Mouse (Mus musculus) stomach, embryonic 15.5 days (tissue): ENCODE results near the gene Cul4a. TPM values are rescaled to one million over a fixed set of nuclear protein-coding genes. Genes with fewer than 3 reads are reported as not detected.
"Not testable (repeated sequence)": the region's sequence is repeated elsewhere in the genome, so short reads cannot be mapped to it uniquely, and the experiment has no call there.

Experiments
- ATAC-seq: fragments of 200-750 bp; cut with Nextera tagmentation; 2 replicates; pipeline ENCODE4 v1.8.0; 2017; ENCODE audit warnings: low read depth, moderate number of reproducible peaks, moderate TSS enrichment; ENCODE audit not compliant: insufficient read depth, low FRiP score
- H3K27ac ChIP-seq: fragments of 300-500 bp; sonication (generic); 2 replicates; pipeline ENCODE4 v1.5.1; 2015; ENCODE audit warnings: mild to moderate bottlenecking, inconsistent platforms
- H3K27me3 ChIP-seq: fragments of 300-500 bp; sonication (generic); replicated peaks from 2 replicates; pipeline ENCODE4 v1.6.1; 2015; ENCODE audit warnings: inconsistent platforms
- H3K36me3 ChIP-seq: fragments of 300-500 bp; sonication (generic); 2 replicates; pipeline ENCODE4 v1.6.1; 2015; ENCODE audit warnings: inconsistent platforms
- H3K4me1 ChIP-seq: fragments of 300-500 bp; sonication (generic); 2 replicates; pipeline ENCODE4 v1.6.1; 2015; ENCODE audit warnings: inconsistent platforms
- H3K4me2 ChIP-seq: fragments of 300-500 bp; sonication (generic); 2 replicates; pipeline ENCODE4 v1.6.1; 2015; ENCODE audit warnings: mild to moderate bottlenecking, inconsistent platforms
- H3K4me3 ChIP-seq: fragments of 300-500 bp; sonication (generic); replicated peaks from 2 replicates; pipeline ENCODE4 v1.5.1; 2015; ENCODE audit warnings: inconsistent platforms
- H3K9ac ChIP-seq: fragments of 300-500 bp; sonication (generic); 2 replicates; pipeline ENCODE4 v1.6.1; 2015; ENCODE audit warnings: inconsistent platforms
- H3K9me3 ChIP-seq: fragments of 300-500 bp; sonication (generic); 2 replicates; pipeline ENCODE4 v1.6.1; 2016; ENCODE audit warnings: inconsistent platforms
- WGBS: fragments of 180-500 bp; shearing (Covaris S2); methylation state at CpG from one replicate; pipeline ENCODE4 v1.1.7; 2015; 5-methylcytosine and 5-hydroxymethylcytosine counted together
- polyA plus RNA-seq: library from polyadenylated mRNA; unstranded; fragments of >200 nt; fragmentation: Nextera tagmentation; extraction: Ambion mirVana; gene quantifications from 2 replicates; pipeline ENCODE4 v1.2.1, GENCODE M21; 2015

The Cul4a gene
- 91.8 and 94.5 TPM in 2 replicates for polyA plus RNA-seq

DNA sequence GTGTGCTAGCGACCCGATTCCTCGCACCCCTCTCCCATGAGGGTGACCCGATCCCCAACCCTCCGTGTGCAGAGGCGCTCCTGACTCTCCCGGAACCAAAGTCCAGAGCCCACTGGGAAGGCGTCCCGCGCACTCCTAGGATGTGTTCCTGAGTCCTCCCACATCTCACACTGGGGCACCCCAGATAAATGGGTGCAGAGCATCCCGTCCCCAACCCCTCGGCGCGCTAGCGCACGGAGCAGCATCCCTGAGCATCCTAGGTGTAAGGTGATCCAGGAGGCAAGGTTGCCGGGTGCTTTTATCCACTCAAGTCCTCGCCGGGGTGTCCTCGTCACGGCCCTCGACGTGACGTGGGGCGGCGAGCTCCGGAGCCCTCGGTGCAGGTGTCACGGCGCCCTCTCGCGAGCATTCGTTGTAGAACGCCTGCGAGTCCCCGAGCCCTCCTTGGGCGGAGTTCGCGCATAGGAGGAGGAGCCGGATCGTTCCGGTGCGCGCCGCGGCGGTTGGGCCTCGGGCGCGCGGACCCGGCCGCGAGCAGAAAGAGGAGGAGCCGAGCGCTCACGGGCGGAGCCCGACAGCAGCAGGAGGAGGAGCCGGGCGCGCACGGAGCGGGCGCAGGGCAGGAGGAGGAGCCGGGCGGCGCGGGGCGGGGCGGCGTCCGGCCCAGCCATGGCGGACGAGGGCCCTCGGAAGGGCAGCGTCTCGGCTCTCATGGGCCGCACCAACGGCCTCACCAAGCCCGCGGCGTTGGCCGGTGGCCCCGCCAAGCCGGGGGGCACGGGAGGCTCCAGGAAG is at the start of gene Cul4a, which contains the start of gene Pcid2:
TSS of gene Cul4a (plus strand) at position 535 of the 795 bp plus-strand sequence.
TSS of gene Pcid2 (minus strand) at position 373 of the 795 bp plus-strand sequence.
- H3K4me3 ChIP-seq: peak within 1 kb of the TSS; percentile 83
- H3K4me2 ChIP-seq: peak within 1 kb of the TSS; percentile 90
- peak; percentile 94 for ATAC-seq
- no peaks in the 10 kb centered on the region for H3K27me3 ChIP-seq
- H3K9me3 ChIP-seq: no peaks in the 10 kb centered on the region
- H3K9ac ChIP-seq: peak within 1 kb of the TSS; percentile 94
- peaks cover 11% of the 10 kb centered on the region; the same call in 1 of the 2 replicates for H3K4me1 ChIP-seq
- under 1% methylated on average over 85 of the region's 87 CpGs for WGBS
- H3K36me3 ChIP-seq: no peaks in the 10 kb centered on the region
- peak within 1 kb of the TSS; percentile 94 for H3K27ac ChIP-seq

DNA sequence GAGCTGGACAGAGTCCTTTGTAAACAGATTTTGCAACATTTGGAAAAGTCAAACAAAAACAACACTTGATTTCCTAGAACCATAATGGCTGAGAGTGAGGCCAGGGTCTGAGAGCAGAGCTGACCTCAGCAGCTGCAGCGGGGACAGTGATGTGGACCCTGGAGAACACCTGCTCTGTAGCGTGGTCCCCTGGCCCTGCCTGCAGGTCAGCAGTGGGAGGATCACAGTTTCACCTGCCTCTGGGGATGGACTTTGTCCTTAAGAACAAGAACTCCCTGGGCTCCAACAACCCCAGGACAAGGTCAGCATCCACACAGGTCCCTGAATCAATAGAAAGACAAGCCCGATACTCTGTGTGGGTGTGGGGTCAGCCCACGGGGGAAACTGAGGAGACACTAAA is 48.1 kb upstream of the Cul4a start:
- Histone ChIP-seq H3K9ac (no peak overlapping the region), H3K9me3 (no peaks in the 10 kb centered on the region), H3K27ac (no peak overlapping the region), H3K4me3 (no peak overlapping the region), H3K27me3 (no peaks in the 10 kb centered on the region), H3K36me3 (no peaks in the 10 kb centered on the region), H3K4me1 (no peaks in the 10 kb centered on the region), H3K4me2 (no peak overlapping the region)
- ATAC-seq: peak; percentile 38; the same call in 1 of the 2 replicates
- WGBS: 72% methylated on average over 4 of the region's 4 CpGs

- no peak within 1 kb of the TSS for H3K4me2 ChIP-seq
- H3K36me3 ChIP-seq: no peaks in the 10 kb centered on the region
- ATAC-seq: peak; percentile 45; the same call in 1 of the 2 replicates
- no peaks in the 10 kb centered on the region for H3K27me3 ChIP-seq
- no peak within 1 kb of the TSS for H3K27ac ChIP-seq
- 70% methylated on average over 17 of the region's 17 CpGs for WGBS
- no peak within 1 kb of the TSS for H3K9ac ChIP-seq
- no peaks in the 10 kb centered on the region for H3K9me3 ChIP-seq
- H3K4me1 ChIP-seq: no peaks in the 10 kb centered on the region
- no peak within 1 kb of the TSS for H3K4me3 ChIP-seq
These were observed 44.8 kb upstream of the Cul4a start, which contains the start of gene Proz for GRCm38 (mm10) chr8:13060441-13061150. Gene Proz, plus strand, starts transcription at chr8:13060914.

DNA sequence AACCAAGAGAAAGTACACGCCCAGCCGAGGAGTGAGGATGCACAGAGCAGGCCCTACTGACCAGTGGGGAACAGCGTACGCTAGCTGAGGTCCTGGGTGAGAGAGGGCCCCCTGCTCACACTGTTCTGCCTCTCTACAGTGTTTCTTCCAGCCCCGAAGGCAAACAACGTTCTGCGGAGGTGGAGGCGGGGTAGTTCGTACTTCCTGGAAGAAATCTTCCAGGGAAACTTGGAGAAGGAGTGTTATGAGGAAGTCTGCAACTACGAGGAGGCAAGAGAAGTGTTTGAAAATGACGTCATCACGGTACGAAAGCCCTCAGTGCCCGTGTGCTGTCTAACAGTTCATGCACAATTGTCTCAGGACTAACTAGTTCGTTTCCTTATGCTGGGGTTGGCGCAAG is 42.3 kb upstream of the Cul4a start:
- Histone ChIP-seq H3K9ac (no peak overlapping the region), H3K27me3 (no peaks in the 10 kb centered on the region), H3K4me1 (no peaks in the 10 kb centered on the region), H3K4me3 (no peak overlapping the region), H3K9me3 (no peaks in the 10 kb centered on the region), H3K27ac (no peak overlapping the region), H3K36me3 (no peaks in the 10 kb centered on the region), H3K4me2 (no peak overlapping the region)
- no peak for ATAC-seq
- WGBS: 66% methylated on average over 16 of the region's 16 CpGs

DNA sequence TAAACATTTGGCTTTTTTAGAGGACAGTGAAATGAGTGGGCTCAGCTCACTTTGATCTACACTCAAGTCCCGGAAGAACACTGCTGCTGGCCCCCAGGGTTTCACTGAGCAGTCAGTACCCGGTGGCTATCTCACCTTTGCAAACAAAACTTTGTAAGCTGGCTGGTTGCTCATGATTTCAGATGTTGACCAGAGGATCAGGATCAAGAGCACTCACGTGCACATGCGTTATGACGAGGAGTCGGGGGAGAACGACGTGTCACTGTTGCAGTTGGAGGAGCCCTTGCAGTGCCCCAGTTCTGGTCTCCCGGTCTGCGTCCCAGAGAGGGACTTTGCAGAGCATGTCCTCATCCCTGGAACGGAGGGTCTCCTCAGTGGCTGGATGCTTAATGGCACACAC is 32.2 kb upstream of the Cul4a start:
- H3K4me2 ChIP-seq: no peak overlapping the region
- ATAC-seq: peak; percentile 39; the same call in 1 of the 2 replicates
- no peak overlapping the region for H3K27ac ChIP-seq
- no peak overlapping the region for H3K9ac ChIP-seq
- H3K4me3 ChIP-seq: no peak overlapping the region
- H3K4me1 ChIP-seq: no peaks in the 10 kb centered on the region
- peaks cover 20% of the 10 kb centered on the region for H3K36me3 ChIP-seq
- 76% methylated on average over 11 of the region's 11 CpGs for WGBS
- no peaks in the 10 kb centered on the region for H3K9me3 ChIP-seq
- H3K27me3 ChIP-seq: no peaks in the 10 kb centered on the region

- Histone ChIP-seq H3K36me3 (peaks cover 38% of the 10 kb centered on the region), H3K9me3 (no peaks in the 10 kb centered on the region), H3K27ac (no peak overlapping the region), H3K4me2 (no peak overlapping the region), H3K4me1 (no peaks in the 10 kb centered on the region), H3K9ac (no peak overlapping the region), H3K27me3 (no peaks in the 10 kb centered on the region), H3K4me3 (no peak overlapping the region)
- ATAC-seq: no peak
- 87% methylated on average over 8 of the region's 8 CpGs for WGBS
These were observed 30.4 kb upstream of the Cul4a start for GRCm38 (mm10) chr8:13075044-13075443.

DNA sequence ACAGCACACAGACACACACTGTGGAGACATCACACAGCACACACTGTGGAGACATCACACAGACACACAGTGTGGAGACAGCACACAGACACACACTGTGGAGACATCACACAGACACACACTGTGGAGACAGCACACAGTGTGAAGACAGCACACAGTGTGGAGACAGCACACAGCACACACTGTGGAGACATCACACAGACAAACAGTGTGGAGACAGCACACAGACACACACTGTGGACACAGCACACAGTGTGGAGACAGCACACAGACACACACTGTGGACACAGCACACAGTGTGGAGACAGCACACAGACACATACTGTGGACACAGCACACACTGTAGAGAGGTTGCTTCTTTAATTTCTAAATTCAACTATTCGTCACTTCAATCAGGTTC is 29.8 kb upstream of the Cul4a start:
- not testable (repeated sequence) for ATAC-seq, H3K27ac ChIP-seq, H3K4me3 ChIP-seq, H3K9ac ChIP-seq, H3K4me1 ChIP-seq, H3K27me3 ChIP-seq, H3K9me3 ChIP-seq, H3K4me2 ChIP-seq
- peaks cover 40% of the 10 kb centered on the region for H3K36me3 ChIP-seq
- 94% methylated on average over 1 of the region's 1 CpGs for WGBS

DNA sequence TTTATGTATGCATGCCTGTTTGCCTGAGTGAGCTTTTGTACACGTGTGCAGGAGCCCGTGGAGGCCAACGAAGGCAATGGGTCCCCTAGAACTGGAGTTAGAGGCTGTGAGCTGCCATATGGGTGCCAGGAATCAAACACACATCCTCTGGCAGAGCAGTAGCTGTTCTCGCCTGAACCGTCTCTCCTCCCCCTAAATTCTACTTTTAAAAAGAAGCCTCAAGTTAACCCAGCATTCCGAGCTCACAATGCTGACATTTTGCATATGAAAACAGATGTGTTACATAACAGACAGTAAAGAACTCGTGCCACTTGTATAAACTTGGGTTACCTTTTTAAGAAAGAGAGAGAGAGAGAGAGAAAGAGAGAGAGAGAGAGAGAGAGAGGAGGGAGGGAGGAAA is 27.9 kb upstream of the Cul4a start:
- H3K4me2 ChIP-seq: no peak overlapping the region
- no peak overlapping the region for H3K27ac ChIP-seq
- H3K9me3 ChIP-seq: no peaks in the 10 kb centered on the region
- peaks cover 46% of the 10 kb centered on the region for H3K36me3 ChIP-seq
- no peak overlapping the region for H3K9ac ChIP-seq
- H3K27me3 ChIP-seq: no peaks in the 10 kb centered on the region
- no peaks in the 10 kb centered on the region for H3K4me1 ChIP-seq
- no peak overlapping the region for H3K4me3 ChIP-seq
- WGBS: 82% methylated on average over 7 of the region's 7 CpGs
- ATAC-seq: no peak

DNA sequence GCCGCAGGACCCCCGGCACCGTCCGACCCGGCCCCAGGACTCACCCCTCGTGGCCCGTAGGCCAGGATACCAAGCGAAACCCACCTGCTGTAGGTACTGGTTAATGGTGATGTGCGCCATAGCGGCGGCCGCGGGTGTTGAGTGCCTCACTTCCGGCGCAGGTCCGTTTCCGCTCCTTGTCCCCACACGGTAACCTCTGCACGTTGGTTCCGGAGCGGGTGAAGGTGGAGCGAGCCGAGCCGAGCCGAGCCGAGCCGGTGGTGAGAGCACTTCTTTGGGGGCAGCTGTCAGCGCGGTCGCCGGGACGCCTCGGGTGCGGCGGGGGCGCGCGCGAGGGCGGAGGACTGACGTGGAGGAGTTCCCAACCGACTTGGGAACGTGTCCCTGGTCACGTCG is 732 bp upstream of the Cul4a start:
- Histone ChIP-seq H3K4me3 (peak overlapping the region; percentile 83), H3K27me3 (no peaks in the 10 kb centered on the region), H3K9ac (peak overlapping the region; percentile 68), H3K9me3 (no peaks in the 10 kb centered on the region), H3K4me2 (peak overlapping the region; percentile 90), H3K27ac (peak overlapping the region; percentile 94), H3K36me3 (no peaks in the 10 kb centered on the region), H3K4me1 (peaks cover 11% of the 10 kb centered on the region; the same call in 1 of the 2 replicates)
- ATAC-seq: peak; percentile 79
- WGBS: under 1% methylated on average over 45 of the region's 45 CpGs

DNA sequence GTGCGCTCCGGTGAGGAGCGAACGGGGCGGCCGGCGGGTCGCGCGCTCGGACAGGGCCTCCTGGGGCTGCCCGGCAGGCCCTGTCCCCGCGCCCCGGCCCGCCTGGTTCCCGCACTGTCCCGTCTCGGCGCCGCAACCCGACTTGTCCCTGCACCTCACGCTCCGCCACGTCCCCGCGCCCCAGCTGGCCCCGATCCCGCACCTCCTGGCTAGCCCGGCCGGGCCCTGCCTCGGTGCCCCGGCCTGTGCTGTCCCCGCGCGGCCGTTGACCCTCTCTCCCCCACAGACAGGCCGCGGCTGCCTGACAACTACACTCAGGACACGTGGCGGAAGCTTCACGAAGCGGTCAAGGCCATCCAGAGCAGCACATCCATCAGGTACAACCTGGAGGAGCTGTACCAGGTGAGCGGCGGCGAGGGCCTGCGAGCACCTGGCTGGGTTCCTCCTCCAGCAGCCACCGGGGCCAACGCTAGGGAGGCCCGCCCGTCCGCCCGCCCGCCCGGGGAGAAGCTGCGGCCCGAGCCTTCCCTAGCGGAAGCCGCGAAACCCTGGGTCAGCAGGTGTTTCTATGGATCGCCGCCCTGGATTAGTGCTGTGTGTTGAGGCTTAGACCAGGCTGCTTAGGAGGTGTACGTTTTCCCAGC is 609 bp downstream of the Cul4a start:
- H3K9me3 ChIP-seq: no peaks in the 10 kb centered on the region
- ATAC-seq: peak; percentile 29
- H3K27me3 ChIP-seq: no peaks in the 10 kb centered on the region
- H3K4me1 ChIP-seq: peaks cover 11% of the 10 kb centered on the region; the same call in 1 of the 2 replicates
- H3K27ac ChIP-seq: peak overlapping the region; percentile 85
- H3K9ac ChIP-seq: peak overlapping the region; percentile 94
- peak overlapping the region; percentile 84 for H3K4me2 ChIP-seq
- peak overlapping the region; percentile 83 for H3K4me3 ChIP-seq
- WGBS: under 1% methylated on average over 47 of the region's 63 CpGs
- no peaks in the 10 kb centered on the region for H3K36me3 ChIP-seq

DNA sequence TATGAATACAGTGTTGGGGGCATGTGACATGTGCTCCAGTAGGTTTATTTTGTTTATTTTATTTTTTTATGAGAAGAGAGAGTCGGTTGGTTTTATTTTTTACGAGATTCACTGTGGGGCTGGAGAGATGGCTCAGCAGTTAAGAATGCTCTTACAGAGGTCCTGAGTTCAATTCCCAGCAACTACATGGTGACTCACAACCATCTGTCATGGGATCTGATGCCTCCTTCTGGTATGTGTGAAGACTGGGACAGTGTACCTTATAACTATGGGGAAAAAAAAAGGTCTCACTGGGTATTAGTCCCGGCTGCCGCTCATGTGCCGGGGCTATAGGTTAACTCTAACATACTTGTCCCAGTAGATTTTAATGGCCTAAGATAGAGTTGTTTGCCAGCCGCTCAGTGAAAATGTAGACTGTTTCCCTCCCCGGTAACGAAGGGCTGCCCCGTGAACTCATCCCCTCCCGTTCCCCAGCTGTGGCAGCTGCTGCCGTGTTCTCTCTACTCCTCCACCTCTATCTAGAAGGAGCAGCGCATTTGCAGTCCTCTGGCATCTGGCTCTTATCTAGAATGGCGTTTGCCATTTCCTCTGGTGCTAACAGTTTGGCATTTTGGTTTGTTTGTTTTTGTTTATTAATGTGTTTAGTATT is 2.7 kb downstream of the Cul4a start:
- WGBS: 76% methylated on average over 13 of the region's 13 CpGs
- no peak for ATAC-seq

More for the DNA sequence above, 2.7 kb downstream of the Cul4a start:
- Histone ChIP-seq H3K9ac (no peak overlapping the region), H3K4me1 (peaks cover 11% of the 10 kb centered on the region; the same call in 1 of the 2 replicates), H3K4me2 (no peak overlapping the region), H3K36me3 (no peaks in the 10 kb centered on the region), H3K27me3 (no peaks in the 10 kb centered on the region), H3K9me3 (no peaks in the 10 kb centered on the region), H3K27ac (no peak overlapping the region), H3K4me3 (no peak overlapping the region)
